Mouse (Mus musculus) lung, embryonic 14.5 days (tissue): Measurements from ENCODE around the gene Ccdc91. TPM values are rescaled to one million over a fixed set of nuclear protein-coding genes. Genes with fewer than 3 reads are reported as not detected.
A peak's percentile ranks its signal among the peaks of the same experiment; 100 is the strongest.

Source experiments
- ATAC-seq: fragments of 200-750 bp; cut with Nextera tagmentation; 2 replicates; pipeline ENCODE4 v1.8.0; 2017; ENCODE audit warnings: mild to moderate bottlenecking, moderate TSS enrichment, moderate library complexity; ENCODE audit not compliant: insufficient read depth
- DNase-seq: peaks from one replicate; pipeline ENCODE4 v3.0.0-alpha.2; 2015
- H3K27ac ChIP-seq: fragments of 300-500 bp; sonication (generic); 2 replicates; pipeline ENCODE4 v1.5.1; 2014; ENCODE audit warnings: low read depth, mild to moderate bottlenecking, moderate library complexity
- H3K27me3 ChIP-seq: fragments of 300-500 bp; sonication (generic); 2 replicates; pipeline ENCODE4 v1.6.1; 2014; ENCODE audit warnings: low read length, control low read depth; ENCODE audit not compliant: insufficient read depth
- H3K36me3 ChIP-seq: fragments of 300-500 bp; sonication (generic); 2 replicates; pipeline ENCODE4 v1.6.1; 2014; ENCODE audit warnings: control low read depth; ENCODE audit not compliant: insufficient read depth
- H3K4me1 ChIP-seq: fragments of 300-500 bp; sonication (generic); 2 replicates; pipeline ENCODE4 v1.6.1; 2014; ENCODE audit warnings: antibody characterized with exemption, control low read depth; ENCODE audit not compliant: insufficient read depth
- H3K4me2 ChIP-seq: fragments of 300-500 bp; sonication (generic); 2 replicates; pipeline ENCODE4 v1.6.1; 2014; ENCODE audit warnings: mild to moderate bottlenecking
- H3K4me3 ChIP-seq: fragments of 300-500 bp; sonication (generic); 2 replicates; pipeline ENCODE4 v1.5.1; 2014; ENCODE audit warnings: low read depth, low read length
- H3K9ac ChIP-seq: fragments of 300-500 bp; sonication (generic); 2 replicates; pipeline ENCODE4 v1.6.1; 2014
- H3K9me3 ChIP-seq: fragments of 300-500 bp; sonication (generic); 2 replicates; pipeline ENCODE4 v1.6.1; 2016; ENCODE audit warnings: low read depth, low read length, control low read depth
- CTCF ChIP-seq: IDR thresholded peaks from 2 replicates; pipeline ENCODE4 v1.5.1; 2016; ENCODE audit warnings: antibody characterized with exemption, low read depth
- WGBS: fragments of 180-500 bp; shearing (Covaris S2); extraction: QIAGEN DNeasy Blood & Tissue Kit; methylation state at CpG from one replicate; pipeline ENCODE4 v1.1.7; 2014; 5-methylcytosine and 5-hydroxymethylcytosine counted together
- polyA plus RNA-seq: library from polyadenylated mRNA; unstranded; fragments of >200 nt; fragmentation: Nextera tagmentation; extraction: Ambion mirVana; gene quantifications from 2 replicates; pipeline ENCODE4 v1.2.1, GENCODE M21; 2014

Ccdc91 gene
- polyA plus RNA-seq, 1 experiment from 2014 or later: 22.9 TPM

GRCm38 (mm10) chr6:147573137-147573536, 97.5 kb downstream of the Ccdc91 start:
- H3K27me3 ChIP-seq: no peaks in the 10 kb centered on the region
- no peak for DNase-seq
- TF ChIP-seq CTCF: no peak
- no peak for ATAC-seq
- peaks cover 7% of the 10 kb centered on the region for H3K4me1 ChIP-seq
- H3K4me2 ChIP-seq: no peak overlapping the region
- H3K36me3 ChIP-seq: no peaks in the 10 kb centered on the region
- no peaks in the 10 kb centered on the region for H3K9me3 ChIP-seq
- no peak overlapping the region for H3K9ac ChIP-seq
- no peak overlapping the region for H3K4me3 ChIP-seq
- no peak overlapping the region for H3K27ac ChIP-seq
- WGBS: 61% methylated on average over 4 of the region's 4 CpGs

GRCm38 (mm10) chr6:147574454-147575182, 99.0 kb downstream of the Ccdc91 start:
- no peak overlapping the region for H3K27ac ChIP-seq
- 46% methylated on average over 5 of the region's 5 CpGs for WGBS
- DNase-seq: no peak

GRCm38 (mm10) chr6:147575183-147575784, 99.7 kb downstream of the Ccdc91 start:
- TF ChIP-seq CTCF: no peak
- Histone ChIP-seq H3K9me3 (no peaks in the 10 kb centered on the region), H3K4me3 (no peak overlapping the region), H3K27me3 (no peaks in the 10 kb centered on the region), H3K36me3 (no peaks in the 10 kb centered on the region), H3K4me2 (no peak overlapping the region), H3K27ac (no peak overlapping the region), H3K4me1 (peaks cover 7% of the 10 kb centered on the region), H3K9ac (no peak overlapping the region)
- WGBS: 37% methylated on average over 11 of the region's 11 CpGs
- no peak for DNase-seq
- no peak for ATAC-seq

More at GRCm38 (mm10) chr6:147574454-147575182, 99.0 kb downstream of the Ccdc91 start:
- ATAC-seq: peak; percentile 49; the same call in 1 of the 2 replicates
- Histone ChIP-seq H3K27me3 (no peaks in the 10 kb centered on the region), H3K36me3 (no peaks in the 10 kb centered on the region), H3K4me1 (peaks cover 7% of the 10 kb centered on the region), H3K9me3 (no peaks in the 10 kb centered on the region), H3K4me3 (no peak overlapping the region), H3K9ac (no peak overlapping the region), H3K4me2 (no peak overlapping the region)
- no peak for TF ChIP-seq CTCF

GRCm38 (mm10) chr6:147587675-147588074, 112.0 kb downstream of the Ccdc91 start:
- Histone ChIP-seq H3K9me3 (no peaks in the 10 kb centered on the region), H3K36me3 (no peaks in the 10 kb centered on the region), H3K27me3 (no peaks in the 10 kb centered on the region), H3K4me3 (no peak overlapping the region), H3K27ac (no peak overlapping the region), H3K9ac (no peak overlapping the region), H3K4me1 (no peaks in the 10 kb centered on the region), H3K4me2 (no peak overlapping the region)
- ATAC-seq: no peak
- 78% methylated on average over 3 of the region's 3 CpGs for WGBS
- DNase-seq: no peak
- TF ChIP-seq CTCF: no peak

DNA sequence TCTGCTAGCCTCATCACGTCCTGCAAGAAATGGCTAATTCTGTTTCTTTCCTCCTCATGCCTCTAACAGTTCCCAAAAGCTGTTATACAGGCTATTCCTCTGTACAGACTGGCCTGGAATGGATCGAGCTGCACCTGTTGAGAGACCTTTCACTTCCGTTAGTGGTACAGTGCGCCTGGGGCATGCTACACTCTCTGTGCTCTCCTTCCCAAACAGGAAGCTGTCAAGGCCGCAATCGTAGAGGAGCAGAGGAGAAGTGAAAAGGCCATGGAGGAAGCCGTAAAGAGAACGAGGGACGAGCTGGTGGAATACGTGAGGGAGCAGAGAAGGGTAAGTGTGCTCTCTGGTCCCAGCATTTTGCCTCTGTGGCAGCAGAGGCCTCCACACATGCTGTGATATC, 131.0 kb downstream of the Ccdc91 start:
- no peak for ATAC-seq
- WGBS: 61% methylated on average over 10 of the region's 10 CpGs
- H3K36me3 ChIP-seq: no peaks in the 10 kb centered on the region

DNA sequence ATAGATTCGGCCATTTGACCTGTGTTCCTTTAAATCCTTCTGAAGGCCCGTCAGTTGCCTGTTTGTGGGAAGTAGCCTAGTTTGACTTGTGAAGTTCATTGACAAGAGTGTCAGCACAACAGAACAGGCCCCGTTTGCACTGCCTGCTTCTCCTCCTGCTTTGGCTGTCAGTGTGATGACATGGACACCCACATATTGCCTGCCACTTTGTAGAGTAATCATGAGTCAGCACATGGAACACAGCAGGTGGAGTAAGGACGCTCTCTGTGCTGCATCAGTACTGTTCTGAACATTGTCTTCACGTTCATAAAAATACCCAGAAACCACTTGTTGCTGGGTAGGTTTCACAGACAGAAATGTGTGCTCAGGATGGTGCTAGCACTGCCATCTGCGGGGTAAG, 132.0 kb downstream of the Ccdc91 start:
- no peaks in the 10 kb centered on the region for H3K9me3 ChIP-seq
- 59% methylated on average over 6 of the region's 6 CpGs for WGBS
- no peaks in the 10 kb centered on the region for H3K27me3 ChIP-seq
- no peak overlapping the region for H3K9ac ChIP-seq
- no peak overlapping the region for H3K27ac ChIP-seq
- no peak for TF ChIP-seq CTCF
- H3K4me3 ChIP-seq: no peak overlapping the region
- DNase-seq (no peak), ATAC-seq (no peak)
- no peak overlapping the region for H3K4me2 ChIP-seq
- H3K36me3 ChIP-seq: no peaks in the 10 kb centered on the region
- H3K4me1 ChIP-seq: no peaks in the 10 kb centered on the region

More for the DNA sequence above, 131.0 kb downstream of the Ccdc91 start:
- no peak overlapping the region for H3K4me3 ChIP-seq
- DNase-seq: no peak
- no peaks in the 10 kb centered on the region for H3K9me3 ChIP-seq
- no peaks in the 10 kb centered on the region for H3K4me1 ChIP-seq
- no peak overlapping the region for H3K27ac ChIP-seq
- no peaks in the 10 kb centered on the region for H3K27me3 ChIP-seq
- H3K4me2 ChIP-seq: no peak overlapping the region
- no peak overlapping the region for H3K9ac ChIP-seq
- TF ChIP-seq CTCF: no peak

- Histone ChIP-seq H3K9ac (no peak overlapping the region), H3K4me1 (no peaks in the 10 kb centered on the region), H3K27ac (no peak overlapping the region), H3K4me2 (no peak overlapping the region), H3K4me3 (no peak overlapping the region), H3K27me3 (no peaks in the 10 kb centered on the region), H3K36me3 (no peaks in the 10 kb centered on the region), H3K9me3 (no peaks in the 10 kb centered on the region)
- no peak for ATAC-seq
- TF ChIP-seq CTCF: no peak
- no peak for DNase-seq
- 58% methylated on average over 2 of the region's 2 CpGs for WGBS
These were observed 139.7 kb downstream of the Ccdc91 start for GRCm38 (mm10) chr6:147615306-147615705.
